Mouse (Mus musculus) adrenal gland, postnatal 14 days (tissue): ENCODE data around the gene Ifrd2. TPM values are rescaled to one million over a fixed set of nuclear protein-coding genes. Genes with fewer than 3 reads are reported as not detected.

ENCODE experiments used
- DNase-seq: peaks from one replicate; pipeline ENCODE4 v3.0.0; 2021; ENCODE audit warnings: mixed read lengths
- total RNA-seq: library from RNA; stranded (reverse); gene quantifications from 2 replicates; pipeline ENCODE4 v1.2.3, GENCODE M21; 2021

Gene Ifrd2
- total RNA-seq, 1 experiment from 2014 or later: 43.1 TPM

- DNase-seq: no peak
These were observed 12.0 kb downstream of the Ifrd2 start for GRCm38 (mm10) chr9:107599433-107599832.

- no peak for DNase-seq
These were observed 12.4 kb downstream of the Ifrd2 start for GRCm38 (mm10) chr9:107599842-107600241.

DNA sequence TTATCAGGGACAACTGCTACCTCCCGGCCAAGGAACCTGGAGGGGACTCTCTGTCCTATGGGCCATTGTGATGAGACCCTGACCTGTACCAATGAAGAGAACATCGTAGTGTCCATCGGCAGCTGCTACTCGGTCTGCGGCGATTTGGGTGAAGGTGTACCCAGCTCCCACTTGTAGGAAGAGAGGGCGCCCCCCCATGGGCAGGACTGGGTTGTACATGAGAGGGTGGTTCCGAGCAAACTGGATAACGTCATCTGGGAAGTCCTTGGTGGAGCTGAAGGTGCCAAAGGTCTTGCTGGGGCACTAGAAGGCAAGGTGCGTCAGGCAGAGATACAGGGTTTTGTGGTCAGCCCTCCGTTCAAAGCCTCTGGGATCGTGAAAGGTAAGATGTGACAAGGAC is 13.3 kb downstream of the Ifrd2 start:
- peak; percentile 52 for DNase-seq

- no peak for DNase-seq
These were observed 13.8 kb downstream of the Ifrd2 start for GRCm38 (mm10) chr9:107601275-107601674.

DNA sequence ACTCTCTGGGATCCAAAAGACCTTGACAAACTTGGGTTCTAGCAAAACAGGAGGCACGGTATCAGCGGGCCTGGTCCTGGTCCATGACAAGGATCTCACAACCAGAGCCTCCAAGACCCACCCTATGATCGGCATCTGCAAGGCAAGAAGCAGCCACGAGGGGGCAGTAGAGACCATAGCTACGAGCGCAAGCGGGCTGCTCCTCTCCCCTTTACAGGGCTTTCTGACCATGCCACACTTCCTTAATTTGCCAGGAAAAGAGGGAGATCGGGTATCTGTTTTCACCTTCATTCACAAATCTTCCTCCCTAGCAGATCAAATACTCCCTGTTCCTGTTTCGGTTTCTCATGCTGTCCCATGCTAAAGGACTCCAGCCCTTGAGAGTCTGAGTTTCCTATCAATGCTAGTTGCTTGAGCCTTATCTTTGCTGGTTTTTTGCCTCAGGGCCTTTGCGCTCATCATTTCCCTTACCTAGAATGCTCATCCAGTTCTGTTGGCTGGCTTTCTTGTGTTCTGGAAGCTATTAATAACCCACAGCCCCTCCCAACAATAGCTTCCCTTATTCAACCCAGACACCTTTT is 14.7 kb downstream of the Ifrd2 start:
- DNase-seq: peak; percentile 95

DNA sequence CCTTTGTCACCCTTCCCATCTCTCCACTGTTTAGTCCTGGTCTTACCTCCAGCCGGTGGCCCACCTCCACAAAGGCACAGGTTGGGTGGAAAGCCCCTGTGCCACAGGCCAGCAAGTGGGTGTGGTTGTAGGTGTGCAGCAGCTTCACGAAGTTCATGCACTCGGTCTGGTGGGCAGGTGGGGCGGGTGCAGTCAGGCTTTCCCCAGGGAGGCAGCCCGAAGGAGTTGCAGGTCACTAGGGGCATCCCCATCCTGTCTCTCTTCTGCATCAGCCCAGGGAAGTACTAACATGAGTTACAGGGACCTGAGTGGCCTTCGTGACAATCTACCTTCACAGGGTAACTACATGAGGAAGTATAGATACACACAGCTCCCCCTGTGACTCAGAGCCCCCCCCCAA is 15.8 kb downstream of the Ifrd2 start:
- no peak for DNase-seq

DNA sequence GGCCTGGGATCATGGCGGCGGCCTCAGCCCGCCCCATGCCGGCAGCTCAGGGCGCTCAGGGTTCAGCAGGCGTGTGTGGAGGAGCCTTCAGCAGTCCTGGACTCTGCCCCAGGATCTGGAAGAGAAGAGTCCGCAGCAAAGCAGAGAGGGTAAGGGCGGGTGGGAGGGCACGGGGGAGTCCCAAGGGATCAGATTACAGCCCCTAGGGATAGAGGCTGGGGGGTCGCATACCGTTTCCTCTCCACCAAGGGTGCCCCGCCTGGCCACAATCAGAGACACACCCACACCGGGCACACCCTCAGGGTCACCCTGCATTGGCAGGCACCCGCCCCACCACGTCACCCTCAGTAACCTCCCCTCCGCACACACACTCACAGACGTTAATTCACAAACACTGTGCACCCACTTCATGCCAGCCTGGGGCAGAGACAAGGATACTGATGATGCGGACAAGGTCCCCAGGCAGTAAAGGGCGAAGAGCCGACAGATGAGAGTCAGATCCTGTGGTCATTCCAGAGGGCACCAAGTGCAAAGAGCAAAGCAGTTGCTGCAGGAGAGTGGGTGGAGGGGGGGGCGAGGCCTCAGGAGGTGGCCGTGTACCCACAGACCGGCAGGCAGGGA is 17.7 kb downstream of the Ifrd2 start:
- DNase-seq: peak; percentile 79

DNA sequence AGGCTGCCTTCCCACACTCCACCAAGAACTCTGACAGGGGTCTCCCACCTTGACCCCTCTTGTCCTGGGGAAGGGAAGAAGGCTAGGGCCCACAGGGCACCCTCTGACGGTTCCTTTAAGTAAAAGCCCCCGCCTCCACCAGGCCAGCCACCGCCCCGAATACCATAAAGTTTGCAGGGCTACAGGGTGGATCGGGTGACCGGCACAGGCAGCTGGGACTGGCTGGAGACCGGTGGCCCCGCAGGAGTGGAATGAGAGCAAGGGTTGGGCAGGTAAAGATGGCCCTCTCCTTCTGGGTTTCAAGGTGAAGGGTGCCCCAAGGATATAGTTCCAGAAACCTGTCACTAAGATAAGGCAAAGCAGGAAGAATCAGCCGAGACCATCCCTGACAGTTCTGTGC is 19.1 kb downstream of the Ifrd2 start:
- DNase-seq: no peak

- no peak for DNase-seq
These were observed 19.6 kb downstream of the Ifrd2 start for GRCm38 (mm10) chr9:107607036-107607435.

DNA sequence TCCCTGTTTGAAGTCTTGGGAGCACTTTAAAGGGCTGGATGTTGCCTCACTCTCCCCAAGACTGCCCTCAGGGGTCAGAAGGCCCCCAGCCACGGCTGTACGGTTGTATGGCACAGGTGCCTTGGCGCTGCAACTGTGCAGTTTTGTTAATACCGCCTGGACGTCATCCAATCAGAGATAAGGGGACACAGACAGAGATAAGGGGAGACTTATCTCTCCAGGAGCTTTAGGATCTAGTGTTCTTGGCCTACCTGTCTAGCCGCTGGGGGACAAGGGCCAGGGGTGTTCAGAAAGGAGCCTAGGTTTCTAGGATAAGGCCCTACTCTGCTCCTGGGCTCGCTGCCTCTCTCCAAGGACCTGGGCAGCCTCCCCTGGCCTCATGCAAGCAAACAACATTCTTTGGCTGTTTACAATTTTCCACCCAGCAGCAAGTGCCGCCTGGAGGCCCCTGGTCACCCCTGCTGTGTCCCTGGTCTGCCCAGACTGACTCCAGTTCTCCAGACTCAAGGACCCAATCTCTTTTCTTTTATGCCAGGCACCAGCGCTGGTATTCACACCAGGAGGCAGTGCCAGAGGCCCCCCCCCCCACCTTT is 20.3 kb downstream of the Ifrd2 start:
- DNase-seq: peak; percentile 50

GRCm38 (mm10) chr9:107608741-107609432 is 21.4 kb downstream of the Ifrd2 start, which contains the start of gene Sema3b:
TSS of gene Sema3b (minus strand) at chr9:107609229.
- DNase-seq: no peak

- DNase-seq: no peak
These were observed 22.0 kb downstream of the Ifrd2 start for GRCm38 (mm10) chr9:107609433-107609830.

DNA sequence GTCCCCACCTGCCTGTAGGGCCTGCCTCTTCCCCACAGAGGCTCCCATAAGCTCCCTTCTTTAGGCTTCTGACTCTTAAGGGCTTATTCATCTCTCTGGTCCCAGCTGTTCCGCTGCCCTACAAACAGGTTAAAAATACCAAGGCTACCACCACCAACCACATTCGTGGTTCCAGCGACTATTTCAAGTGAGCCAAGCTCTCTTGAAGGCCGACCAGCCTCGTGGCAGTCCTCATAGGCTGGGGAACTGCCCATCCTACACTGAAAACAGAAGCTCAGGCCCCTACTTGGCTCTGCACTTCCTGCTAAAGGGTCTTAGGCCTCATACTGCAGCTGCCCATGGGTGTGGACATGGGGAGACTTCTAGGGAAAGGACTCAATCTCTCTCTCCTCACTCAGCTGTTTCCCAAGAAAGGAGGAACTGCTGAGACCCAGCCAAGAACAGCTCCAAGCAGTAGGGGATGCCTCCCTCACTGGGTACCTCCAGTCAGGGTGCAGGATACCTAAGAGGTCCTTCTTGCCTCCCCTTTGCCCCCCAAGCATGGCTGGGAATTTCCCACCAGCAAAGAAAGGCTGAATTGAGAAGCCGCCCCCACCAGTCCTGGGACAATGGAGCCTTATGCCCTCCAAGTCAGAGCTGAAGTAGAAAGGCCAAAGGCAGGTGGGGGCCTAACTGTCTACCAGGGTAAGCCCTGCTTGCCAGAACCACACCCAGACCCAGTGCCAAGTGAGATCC is 24.2 kb downstream of the Ifrd2 start:
- DNase-seq: no peak

DNA sequence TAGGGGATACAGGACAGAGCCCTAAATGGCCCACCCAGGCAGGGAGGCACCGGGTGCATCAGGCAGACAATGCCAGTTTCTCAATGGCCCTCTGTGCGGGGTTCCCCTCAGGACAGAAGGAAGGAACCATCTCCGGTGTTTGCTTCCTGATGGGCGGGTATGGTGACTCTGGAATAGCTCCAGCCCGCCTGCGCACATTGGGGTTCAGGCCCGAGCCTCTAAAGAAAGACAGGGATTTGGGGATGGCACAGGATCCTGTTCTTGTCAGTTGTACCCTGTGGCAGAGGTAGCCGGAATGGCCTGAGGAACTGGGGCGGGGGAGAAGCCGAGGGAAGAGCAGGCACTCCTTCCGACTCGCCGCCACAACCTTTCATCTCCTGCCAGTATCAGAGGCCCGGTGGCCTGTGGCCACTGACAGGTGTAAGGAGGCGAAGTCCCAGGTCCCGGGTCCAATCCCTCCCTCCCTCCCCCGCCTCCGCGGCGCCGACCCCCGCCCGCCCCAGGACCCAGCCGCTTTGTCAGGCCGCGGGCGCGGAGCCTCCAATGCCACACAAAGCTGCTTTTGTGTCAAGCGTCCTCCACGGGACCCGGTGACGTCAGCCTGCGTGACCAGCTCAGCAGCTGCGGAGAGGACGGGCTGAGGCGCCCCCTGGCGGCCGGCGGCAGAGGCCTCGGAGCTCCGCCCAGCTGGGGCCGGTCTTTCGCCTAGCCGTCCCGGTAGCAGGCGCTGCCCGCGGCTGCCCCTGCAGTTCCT is 24.9 kb downstream of the Ifrd2 start:
- DNase-seq: peak; percentile 100

DNA sequence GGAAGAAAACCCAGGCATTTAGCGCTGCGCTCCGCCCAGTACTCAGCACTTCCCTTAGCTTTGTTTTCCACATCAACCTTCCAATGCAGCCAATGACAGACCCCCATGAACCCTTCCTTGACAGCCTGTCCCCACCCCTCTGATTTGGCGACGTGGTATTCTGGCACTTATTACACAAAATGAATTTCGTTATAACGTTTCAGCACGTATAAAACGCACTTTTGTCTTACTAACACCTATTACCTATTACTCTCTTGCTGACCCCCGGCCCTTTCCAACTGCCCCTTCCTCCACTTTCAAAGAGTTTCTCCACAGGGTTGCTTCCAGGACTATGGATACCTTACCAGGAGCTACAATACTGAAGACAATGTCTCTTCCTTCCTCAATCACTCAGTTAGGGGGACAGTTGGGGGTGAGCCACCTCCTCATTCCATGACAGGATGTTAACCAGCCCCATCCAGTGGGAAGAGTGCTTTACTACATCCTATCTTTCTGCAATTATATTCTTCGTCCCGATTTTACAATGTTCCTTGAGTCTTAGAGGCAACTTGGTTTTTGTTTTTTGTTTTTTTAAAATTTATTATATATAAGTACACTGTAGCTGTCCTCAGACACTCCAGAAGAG is 25.6 kb downstream of the Ifrd2 start:
- DNase-seq: peak; percentile 60

- no peak for DNase-seq
These were observed 27.6 kb downstream of the Ifrd2 start for GRCm38 (mm10) chr9:107615035-107615434.

GRCm38 (mm10) chr9:107617461-107617860 is 30.0 kb downstream of the Ifrd2 start:
- no peak for DNase-seq

- DNase-seq: no peak
These were observed 30.7 kb downstream of the Ifrd2 start for GRCm38 (mm10) chr9:107618098-107618497.

DNA sequence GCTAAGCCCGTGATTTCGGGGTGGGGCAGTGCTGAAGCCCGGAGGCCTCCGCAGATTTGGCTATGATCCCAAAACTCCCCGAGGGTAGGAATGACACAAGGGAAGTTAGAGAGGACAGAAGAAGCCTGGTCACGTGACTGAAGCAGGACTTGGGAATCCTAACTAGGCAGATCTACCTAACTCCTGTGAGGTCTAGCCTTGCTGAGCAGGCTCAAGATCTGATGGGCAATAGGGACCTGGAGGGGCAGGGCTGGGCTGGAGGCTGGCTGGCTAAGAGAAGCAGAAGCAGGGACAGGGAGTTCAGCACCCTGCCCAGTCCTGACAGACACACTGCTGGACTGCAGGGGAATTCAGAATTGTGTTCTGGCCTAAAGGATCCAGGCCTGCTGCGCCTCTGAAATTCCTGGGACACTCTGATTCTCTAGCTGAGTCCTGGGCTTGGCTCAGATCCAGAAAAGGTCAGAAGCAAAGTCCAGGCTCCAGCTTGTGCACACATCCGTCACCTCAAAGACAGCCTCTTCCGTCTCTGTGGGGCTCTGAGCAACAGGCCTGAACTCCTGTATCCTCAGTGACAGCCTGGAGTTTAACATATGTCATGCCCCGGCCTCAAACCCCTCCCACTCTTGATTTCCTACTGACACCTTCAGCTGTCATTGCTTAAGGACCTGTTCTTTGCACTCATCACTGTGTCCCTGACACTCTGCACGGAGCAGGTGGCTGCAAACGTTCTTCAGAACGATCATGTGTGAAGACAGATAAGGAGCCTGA is 31.5 kb downstream of the Ifrd2 start:
- peak; percentile 72 for DNase-seq

- DNase-seq: peak; percentile 63
These were observed 32.1 kb downstream of the Ifrd2 start for GRCm38 (mm10) chr9:107619546-107619879.

GRCm38 (mm10) chr9:107620954-107621353 is 33.5 kb downstream of the Ifrd2 start:
- DNase-seq: no peak
